32 mouse cellular contexts compared by ENCODE assay signal in genomic region chr10:6987399-6988098, GRCm38 (mm10).
DNase-seq lines count a peak whose midpoint lies in the region; ATAC-seq and TF ChIP-seq lines count a peak whose summit lies in the region.
"Had no signal": no experiment of that assay in that cellular context is flagged by ENCODE, and none has a peak within 500 bp of the region (broad histone marks: within the 10 kb centered on the region; RNA-seq: fewer than 3 reads in every experiment).

No protein-coding gene starts in this region.

- no peak for TF ChIP-seq CTCF in lung, embryonic 14.5 days (IDR thresholded peaks at IDR 0.05; ENCODE audit: low read depth)
- no peak for TF ChIP-seq CTCF in intestine, postnatal 0 days (IDR thresholded peaks at IDR 0.05; ENCODE audit: low read depth)

- no peak overlapping the region for H3K4me2 ChIP-seq in lung, embryonic 14.5 days
- H3K4me2 ChIP-seq in limb, embryonic 12.5 days, result no peak overlapping the region
- H3K4me2 ChIP-seq in intestine, postnatal 0 days (replicated peaks; ENCODE audit: low read depth), result no peak overlapping the region
- H3K4me2 ChIP-seq: embryonic facial prominence, embryonic 12.5 days; forebrain, embryonic 15.5 days; heart, embryonic 15.5 days; hindbrain, embryonic 12.5 days; midbrain, embryonic 15.5 days had no signal

- H3K36me3 ChIP-seq in lung, embryonic 14.5 days (ENCODE audit: insufficient read depth), result no peaks in the 10 kb centered on the region
- H3K36me3 ChIP-seq in megakaryocyte, embryonic 14.5 days (replicated peaks; ENCODE audit: low read length), result peaks cover 6% of the 10 kb centered on the region
- H3K36me3 ChIP-seq in limb, embryonic 12.5 days, result no peaks in the 10 kb centered on the region
- H3K36me3 ChIP-seq in intestine, postnatal 0 days (ENCODE audit: control insufficient read depth, insufficient read depth), result no peaks in the 10 kb centered on the region
- H3K36me3 ChIP-seq: embryonic facial prominence, embryonic 12.5 days; forebrain, embryonic 10.5 days; forebrain, embryonic 15.5 days; heart, embryonic 15.5 days; hindbrain, embryonic 12.5 days; midbrain, embryonic 10.5 days; midbrain, embryonic 15.5 days had no signal

- no peaks in the 10 kb centered on the region for H3K27me3 ChIP-seq in lung, embryonic 14.5 days (ENCODE audit: insufficient read depth, low read length)
- no peaks in the 10 kb centered on the region for H3K27me3 ChIP-seq in megakaryocyte, embryonic 14.5 days (replicated peaks)
- H3K27me3 ChIP-seq in limb, embryonic 12.5 days, result no peaks in the 10 kb centered on the region
- H3K27me3 ChIP-seq in intestine, postnatal 0 days (replicated peaks; ENCODE audit: control insufficient read depth, insufficient read depth, low read length), result no peaks in the 10 kb centered on the region
- H3K27me3 ChIP-seq: embryonic facial prominence, embryonic 12.5 days; forebrain, embryonic 15.5 days; heart, embryonic 15.5 days; hindbrain, embryonic 12.5 days; midbrain, embryonic 15.5 days; Patski had no signal

- no peak overlapping the region for H3K27ac ChIP-seq in lung, embryonic 14.5 days (ENCODE audit: low read depth)
- 0 out of 2 replicates have a peak overlapping the region, but pooled peaks have one; percentile 23 for H3K27ac ChIP-seq in limb, embryonic 12.5 days
- no peak overlapping the region for H3K27ac ChIP-seq in intestine, postnatal 0 days (ENCODE audit: low read depth, low read length)
- H3K27ac ChIP-seq: embryonic facial prominence, embryonic 12.5 days; forebrain, embryonic 10.5 days; forebrain, embryonic 15.5 days; heart, embryonic 15.5 days; hindbrain, embryonic 12.5 days; hindbrain, postnatal 0 days; liver, embryonic 14.5 days; macrophage; midbrain, embryonic 10.5 days; midbrain, embryonic 15.5 days had no signal

- H3K9me3 ChIP-seq in lung, embryonic 14.5 days (ENCODE audit: low read depth, low read length), result no peaks in the 10 kb centered on the region
- H3K9me3 ChIP-seq in megakaryocyte, embryonic 14.5 days, result peaks cover 9% of the 10 kb centered on the region; the same call in 1 of the 2 replicates
- H3K9me3 ChIP-seq in limb, embryonic 12.5 days, result no peaks in the 10 kb centered on the region
- no peaks in the 10 kb centered on the region for H3K9me3 ChIP-seq in intestine, postnatal 0 days (ENCODE audit: control insufficient read depth)
- H3K9me3 ChIP-seq: embryonic facial prominence, embryonic 12.5 days; forebrain, embryonic 10.5 days; forebrain, embryonic 15.5 days; heart, embryonic 15.5 days; hindbrain, embryonic 12.5 days; midbrain, embryonic 10.5 days; midbrain, embryonic 15.5 days had no signal

- peak; percentile 28 for DNase-seq in lung, embryonic 14.5 days
- DNase-seq in lung, postnatal 25 days (ENCODE audit: low spot score), result no peak
- DNase-seq in natural killer cell, adult 2 months (ENCODE audit: low spot score in 2 of 2), result peak; percentile 35 to 53
- DNase-seq: adrenal gland, postnatal 14 days; B cell, adult 2 months; cerebellum, adult 11 months; cerebellum, adult 9-10 months; embryo, embryonic 11 days; gastrocnemius, postnatal 10 days; heart, postnatal 36 days; kidney, adult 11 months; kidney, postnatal 14 days; layer of hippocampus, adult 9-11 months; liver; right cerebral cortex, adult 18-20 months; spleen, adult 18-20 months; thymus, postnatal 4 days had no signal

- H3K4me3 ChIP-seq in lung, embryonic 14.5 days (ENCODE audit: low read depth, low read length), result no peak overlapping the region
- peak overlapping the region; percentile 1 for H3K4me3 ChIP-seq in megakaryocyte, embryonic 14.5 days (replicated peaks)
- H3K4me3 ChIP-seq in limb, embryonic 12.5 days (replicated peaks), result no peak overlapping the region
- no peak overlapping the region for H3K4me3 ChIP-seq in intestine, postnatal 0 days (ENCODE audit: low read depth, low read length)
- H3K4me3 ChIP-seq: embryonic facial prominence, embryonic 12.5 days; forebrain, embryonic 10.5 days; forebrain, embryonic 15.5 days; heart, embryonic 15.5 days; hindbrain, embryonic 12.5 days; midbrain, embryonic 10.5 days; midbrain, embryonic 15.5 days had no signal

- peak; percentile 60 for ATAC-seq in lung, embryonic 14.5 days (ENCODE audit: insufficient read depth)
- ATAC-seq in megakaryocyte, adult 5-6 weeks (ENCODE audit: poor library complexity, severe bottlenecking), result no peak
- peak; percentile 26; the same call in 1 of the 2 replicates for ATAC-seq in limb, embryonic 12.5 days (ENCODE audit: insufficient number of reproducible peaks, insufficient read depth, low FRiP score, low TSS enrichment, low read depth)
- no peak for ATAC-seq in intestine, postnatal 0 days
- ATAC-seq: forebrain, embryonic 15.5 days; hindbrain, postnatal 0 days; midbrain, embryonic 15.5 days; Patski had no signal

- no peak overlapping the region for H3K9ac ChIP-seq in lung, embryonic 14.5 days
- no peak overlapping the region for H3K9ac ChIP-seq in limb, embryonic 12.5 days (replicated peaks)
- H3K9ac ChIP-seq in intestine, postnatal 0 days (ENCODE audit: low read depth, low read length), result no peak overlapping the region
- H3K9ac ChIP-seq: embryonic facial prominence, embryonic 12.5 days; forebrain, embryonic 15.5 days; heart, embryonic 15.5 days; hindbrain, embryonic 12.5 days; liver, embryonic 14.5 days; midbrain, embryonic 15.5 days had no signal

- WGBS in lung, embryonic 14.5 days, result 58% methylated on average over 4 of the region's 4 CpGs
- WGBS in limb, embryonic 12.5 days, result 58% methylated on average over 4 of the region's 4 CpGs
- 67% methylated on average over 4 of the region's 4 CpGs for WGBS in intestine, postnatal 0 days

- no peaks in the 10 kb centered on the region for H3K4me1 ChIP-seq in lung, embryonic 14.5 days (ENCODE audit: insufficient read depth)
- peaks cover 68% of the 10 kb centered on the region for H3K4me1 ChIP-seq in megakaryocyte, embryonic 14.5 days
- H3K4me1 ChIP-seq in limb, embryonic 12.5 days (replicated peaks), result 0 out of 2 replicates have a peak, but pooled peaks cover 4% of the 10 kb centered on the region
- no peaks in the 10 kb centered on the region for H3K4me1 ChIP-seq in intestine, postnatal 0 days (replicated peaks; ENCODE audit: control insufficient read depth, insufficient read depth, low read length)
- H3K4me1 ChIP-seq: embryonic facial prominence, embryonic 12.5 days; forebrain, embryonic 10.5 days; forebrain, embryonic 15.5 days; hindbrain, embryonic 12.5 days; midbrain, embryonic 10.5 days; midbrain, embryonic 15.5 days had no signal

Comparison
In these comparisons a context has a peak if more than half of its experiments do, and no peak if none do; other contexts are left out.
1. ATAC-seq: peak in lung, embryonic 14.5 days (single experiment) and limb, embryonic 12.5 days (single experiment); none in megakaryocyte, adult 5-6 weeks (single experiment) and intestine, postnatal 0 days (single experiment).